Mouse (Mus musculus) urinary bladder, postnatal 36 days (tissue): ENCODE results near the gene Gemin7.
A peak's percentile ranks its signal among the peaks of the same experiment; 100 is the strongest.

Experiments
- DNase-seq, 2 experiments: peaks; one replicate each; pipeline ENCODE4 v3.0.0; 2022; ENCODE audit warnings: low spot score in 2 of 2, mixed read lengths in 1 of 2

Gemin7 gene

DNA sequence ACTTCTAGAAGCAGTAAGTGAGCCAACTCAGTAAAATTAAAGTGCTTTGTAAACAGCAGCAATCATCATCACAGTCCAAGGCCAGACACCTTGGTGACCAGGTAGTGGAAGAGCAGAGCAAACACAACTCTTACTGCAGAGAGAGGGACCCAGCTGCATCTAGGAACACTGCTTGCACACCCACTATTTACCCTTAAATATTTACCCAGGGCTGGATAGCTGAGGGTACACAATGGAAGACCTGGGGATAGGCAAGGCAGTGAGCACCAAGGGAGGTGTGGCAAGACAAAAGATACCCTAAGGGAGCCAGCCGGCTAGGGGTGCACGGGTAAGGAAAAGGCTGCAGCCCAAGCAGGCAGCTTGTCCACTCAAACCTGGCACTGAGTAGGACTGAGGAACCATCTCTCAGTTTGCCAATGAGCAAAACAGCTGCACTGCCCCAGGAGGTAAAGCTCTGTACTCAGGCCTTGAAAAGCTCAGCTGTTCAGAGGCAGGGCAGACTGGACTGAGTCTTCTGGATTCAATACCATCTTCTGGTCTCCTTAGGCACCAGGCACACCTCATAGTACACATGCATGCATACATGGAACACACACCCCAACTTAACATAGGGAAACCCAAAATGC is 29.9 kb downstream of the Gemin7 start:
- DNase-seq = no peak

DNA sequence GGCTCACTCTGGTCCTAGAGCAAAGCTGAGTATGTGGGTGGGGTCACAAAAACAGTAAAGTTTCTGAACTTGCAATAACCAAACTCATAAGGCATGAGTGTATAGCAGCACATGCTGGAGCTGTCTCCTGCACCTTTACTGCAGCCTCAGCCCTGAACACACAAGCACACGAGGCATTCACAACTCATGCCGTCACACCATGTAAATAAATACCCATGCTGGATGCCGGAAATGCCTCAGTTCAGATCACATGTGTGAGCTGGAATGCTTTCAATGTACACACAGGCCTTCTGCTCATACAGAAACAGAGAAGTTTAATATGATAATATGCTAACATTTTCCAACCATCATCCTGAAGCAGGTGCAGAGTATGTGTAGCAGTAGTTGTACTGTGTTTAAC is 31.4 kb downstream of the Gemin7 start:
- no peak for DNase-seq

DNA sequence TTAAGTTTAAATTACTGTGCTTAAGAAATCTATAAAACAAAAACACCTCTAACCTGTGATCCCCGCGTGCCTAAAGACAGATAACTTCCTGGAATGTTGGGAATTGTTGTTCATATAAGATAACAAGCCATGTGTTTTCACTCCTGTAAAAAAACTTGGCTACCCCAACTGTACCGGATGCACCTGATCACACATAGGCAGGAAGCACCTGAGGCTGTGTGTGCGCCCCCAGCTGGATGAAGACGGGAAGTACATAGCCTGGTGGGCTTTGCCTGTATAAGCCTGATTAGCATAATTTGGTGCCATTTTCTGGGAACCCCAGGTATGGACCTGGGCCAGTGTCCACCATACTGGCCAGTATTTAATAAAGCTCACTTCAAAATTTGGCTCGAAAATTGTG is 33.8 kb downstream of the Gemin7 start:
- DNase-seq = no peak

- no peak for DNase-seq
These were observed 35.2 kb downstream of the Gemin7 start for GRCm38 (mm10) chr7:19542155-19542691.

DNA sequence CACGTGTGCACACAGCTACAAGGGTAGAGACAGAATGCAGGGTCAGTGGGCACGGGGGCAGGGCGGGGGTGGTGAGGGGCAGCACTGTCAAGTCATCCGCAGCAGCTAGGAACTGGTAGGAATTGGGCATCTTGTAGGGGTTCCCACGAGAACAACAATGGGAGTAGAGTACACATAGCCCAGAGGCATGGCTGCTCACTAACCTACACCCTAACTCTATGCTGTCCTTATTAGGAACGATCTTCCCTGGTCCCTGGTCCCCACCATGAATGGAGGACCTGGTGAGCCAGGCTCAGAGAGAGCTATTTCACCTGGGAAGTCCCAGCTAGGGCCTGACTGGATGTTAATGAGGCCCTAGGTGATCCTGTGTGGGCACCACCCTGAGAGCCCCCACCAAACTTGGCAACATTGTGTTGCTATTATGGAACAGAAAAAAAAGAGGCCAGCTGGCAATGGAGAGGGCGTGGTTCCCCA is 35.7 kb downstream of the Gemin7 start:
- DNase-seq = no peak

DNA sequence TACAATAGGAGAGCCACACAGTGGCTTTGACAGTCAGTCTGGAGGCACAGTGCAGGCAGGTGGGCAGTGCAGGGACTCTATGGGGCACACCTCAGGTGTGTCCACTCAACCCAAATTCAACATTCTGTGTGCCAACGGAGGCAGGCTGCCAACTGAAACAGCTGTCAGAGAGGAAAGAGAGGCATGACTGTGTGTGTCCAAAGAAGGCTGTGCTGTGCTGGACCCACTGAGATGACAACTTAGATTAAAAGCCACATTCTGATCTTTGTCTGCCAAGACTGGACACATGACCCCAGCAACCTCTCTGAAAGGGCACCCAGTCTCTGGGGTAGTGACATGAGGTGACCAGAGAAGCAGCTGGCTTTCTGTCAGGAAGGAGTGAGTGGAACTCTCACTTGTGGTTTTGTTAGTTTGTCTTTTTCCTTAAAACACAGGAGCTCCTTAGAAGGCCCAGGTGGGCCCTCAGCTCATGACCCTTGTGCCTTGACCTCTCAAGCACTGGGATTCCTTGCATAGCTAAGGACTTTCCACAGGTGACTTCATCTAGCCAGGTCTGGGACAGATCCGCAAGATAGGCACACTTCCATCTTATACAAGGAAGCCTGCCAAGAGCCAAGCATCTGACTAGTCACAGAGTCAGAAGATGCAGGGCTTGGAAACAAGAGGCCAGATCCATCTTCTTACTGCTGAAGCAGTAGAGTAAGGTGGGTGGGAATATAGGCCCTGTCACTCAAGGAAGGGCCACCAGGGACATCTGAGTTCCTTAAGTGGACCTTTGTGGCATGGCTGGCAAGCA is 36.4 kb downstream of the Gemin7 start:
- no peak for DNase-seq

- no peak for DNase-seq
These were observed 42.7 kb downstream of the Gemin7 start for GRCm38 (mm10) chr7:19534676-19535075.

GRCm38 (mm10) chr7:19532240-19532639 is 45.2 kb downstream of the Gemin7 start:
- DNase-seq = no peak

DNA sequence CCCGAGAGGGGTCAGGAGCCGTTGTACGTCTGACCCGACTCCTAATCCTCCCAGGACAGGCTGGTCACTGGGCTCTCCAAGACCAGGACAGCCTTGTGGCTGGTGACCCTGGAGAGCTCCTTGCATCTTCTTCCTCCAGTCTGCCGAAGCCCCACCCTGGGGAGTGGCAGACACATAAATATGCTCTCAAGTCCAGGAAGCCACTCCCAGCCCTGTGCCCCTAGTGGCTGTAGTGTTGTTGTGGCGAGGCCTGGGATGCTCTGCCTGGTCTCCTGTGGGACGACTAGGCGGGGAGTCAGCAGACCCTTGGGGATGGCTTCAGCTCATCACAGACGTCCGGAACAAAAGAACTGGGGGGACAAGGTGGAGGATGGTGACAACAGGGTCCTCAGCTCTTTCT is 46.3 kb downstream of the Gemin7 start:
- DNase-seq = no peak

DNA sequence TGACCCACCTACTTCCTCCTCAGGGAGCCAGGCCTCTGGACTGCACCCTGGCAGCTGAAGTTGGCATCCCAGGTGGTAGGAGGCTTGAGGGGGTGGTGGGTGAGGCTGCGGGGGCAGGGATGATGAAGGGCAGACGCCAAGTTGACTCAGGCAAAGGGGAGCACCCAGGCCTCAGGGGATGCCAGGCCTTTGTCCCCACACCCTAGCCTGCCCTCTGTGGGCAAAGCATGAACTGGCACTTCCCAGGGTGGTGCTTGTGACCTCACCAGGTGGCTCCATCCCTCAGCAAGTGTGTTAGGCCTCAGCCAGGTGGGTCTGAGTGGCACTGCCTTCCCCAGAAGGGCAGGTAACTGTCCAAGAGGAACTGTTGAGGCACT is 52.3 kb downstream of the Gemin7 start:
- no peak for DNase-seq

GRCm38 (mm10) chr7:19524420-19525104 is 52.8 kb downstream of the Gemin7 start:
- no peak for DNase-seq

- peak in 1 of 2 experiments; percentile 37 for DNase-seq
These were observed 53.5 kb downstream of the Gemin7 start for GRCm38 (mm10) chr7:19523757-19524419.

DNA sequence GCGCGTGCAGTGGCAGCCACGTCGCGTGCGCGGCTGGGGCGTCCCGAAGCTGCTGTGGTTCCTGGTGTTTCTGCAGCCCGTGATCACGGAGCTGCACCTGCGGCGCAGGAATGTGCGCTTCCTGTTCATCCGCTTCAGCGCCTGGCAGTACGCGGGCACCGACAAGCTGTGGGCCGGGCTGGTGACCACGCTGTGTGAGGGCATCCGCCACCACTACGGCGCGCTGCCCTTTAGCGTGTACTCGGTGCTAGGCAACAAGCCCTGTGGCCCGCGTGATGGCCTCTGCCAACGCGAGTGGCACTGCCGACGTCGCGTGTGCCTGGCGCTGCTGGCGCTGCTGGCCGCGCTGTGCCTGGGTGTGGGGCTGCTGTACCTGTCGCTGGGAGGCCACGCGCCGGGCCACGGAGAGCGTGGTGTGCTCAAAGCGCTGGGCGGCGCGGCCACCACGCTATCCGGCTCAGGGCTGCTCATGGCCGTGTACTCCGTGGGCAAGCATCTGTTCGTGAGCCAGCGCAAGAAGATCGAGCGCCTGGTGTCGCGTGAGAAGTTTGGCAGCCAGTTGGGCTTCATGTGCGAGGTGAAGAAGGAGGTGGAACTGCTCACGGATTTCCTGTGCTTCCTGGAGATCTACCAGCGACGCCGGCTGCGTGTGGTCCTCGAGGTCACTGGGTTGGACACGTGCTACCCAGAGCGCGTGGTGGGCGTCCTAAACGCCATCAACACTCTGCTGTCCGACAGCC is 54.2 kb downstream of the Gemin7 start:
- no peak for DNase-seq

- DNase-seq = no peak
These were observed 57.4 kb downstream of the Gemin7 start for GRCm38 (mm10) chr7:19520032-19520431.

DNA sequence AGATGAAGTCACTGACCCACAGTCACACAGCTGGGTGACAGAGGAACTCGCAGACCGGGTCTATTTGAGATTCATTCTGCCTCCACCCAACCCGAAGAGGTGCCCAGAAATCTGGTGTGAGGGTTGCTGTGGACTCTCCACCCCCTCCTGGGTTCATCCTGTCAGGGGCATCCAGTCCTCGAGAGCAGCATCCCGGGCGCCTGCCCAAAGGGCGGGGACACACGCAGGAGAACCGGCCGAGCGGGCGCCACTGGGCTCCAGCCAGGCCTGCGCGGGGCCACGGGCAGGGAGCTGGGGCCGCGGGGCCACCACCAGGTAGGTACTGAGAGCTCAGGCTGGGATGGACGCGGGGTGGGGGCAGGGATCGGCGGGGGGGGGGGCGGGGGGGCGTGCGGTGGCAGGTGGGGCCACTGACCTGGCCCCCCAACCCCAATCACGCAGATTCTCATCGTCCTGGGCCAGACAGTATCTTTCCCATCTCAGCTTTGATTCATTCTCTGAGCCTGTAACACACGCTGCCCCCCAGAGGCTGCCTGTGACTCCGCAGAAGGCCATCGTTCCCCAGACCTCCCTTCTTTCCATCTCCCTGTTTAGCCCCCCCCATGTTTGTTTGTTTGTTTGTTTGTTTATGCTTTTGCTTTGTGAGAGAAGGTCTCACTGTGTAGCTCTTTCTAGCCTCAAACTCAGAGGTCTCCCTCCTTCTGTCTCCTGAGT is 59.6 kb downstream of the Gemin7 start, which contains the start of gene Nkpd1:
TSS of gene Nkpd1 (plus strand) at position 187 of the 714 bp plus-strand sequence.
- DNase-seq = no peak
